Mouse (Mus musculus): ENCODE data around the gene Sema4d. TPM values are rescaled to one million over a fixed set of nuclear protein-coding genes. Genes with fewer than 3 reads are reported as not detected.

The Sema4d gene
- total and polyA plus RNA-seq, 3 experiments, result 17.3 to 64.7 (median 62.1) TPM

DNA sequence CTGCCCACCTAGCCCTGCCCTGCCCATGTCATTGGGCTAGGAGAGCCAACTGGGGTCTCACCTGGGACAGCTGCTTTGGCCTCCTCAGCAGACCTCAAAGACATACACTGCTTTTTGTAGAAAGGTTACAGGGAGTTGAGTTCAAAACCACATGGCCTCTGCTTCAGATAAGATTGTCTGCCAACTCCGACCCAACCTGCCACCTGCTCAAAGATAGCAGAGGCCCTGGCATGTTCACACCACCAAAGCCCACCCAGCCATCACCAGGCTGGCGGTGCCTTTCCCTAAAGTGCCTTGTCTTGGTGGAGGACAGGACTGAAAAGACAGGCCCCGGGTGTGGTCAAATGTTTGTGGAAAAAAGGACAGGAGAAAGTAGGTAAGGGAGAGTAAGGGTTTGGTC is 95.2 kb downstream of the Sema4d start:
- Histone ChIP-seq H3K9me3 (replicated peaks) (no peaks in the 10 kb centered on the region), H3K27me3 (ENCODE audit: insufficient read depth, low read length) (no peaks in the 10 kb centered on the region), H3K4me3 (ENCODE audit: low read depth, low read length) (no peak overlapping the region; the same call in 1 of the 2 replicates), H3K4me1 (ENCODE audit: insufficient read depth, low read depth, low read length) (peaks cover 43% of the 10 kb centered on the region), H3K36me3 (replicated peaks) (peaks cover 78% of the 10 kb centered on the region)
- TF ChIP-seq POLR2AphosphoS5 (IDR thresholded peaks at IDR 0.05; ENCODE audit: insufficient replicate concordance, low read depth, low read length) (no peak), GATA1 (IDR thresholded peaks at IDR 0.05; ENCODE audit: borderline replicate concordance, low read length) (no peak), TAL1 (conservative IDR thresholded peaks at IDR 0.05; ENCODE audit: low read depth, low read length) (no peak), CTCF (IDR thresholded peaks at IDR 0.05; ENCODE audit: low read depth, low read length) (no peak), GATA2 (IDR thresholded peaks at IDR 0.05; ENCODE audit: borderline replicate concordance, low read depth, low read length) (no peak)
- ATAC-seq (ENCODE audit: extremely low read depth, insufficient number of reproducible peaks, low FRiP score, poor library complexity, severe bottlenecking), result no peak
- no peak for DNase-seq (ENCODE audit: low spot score)

DNA sequence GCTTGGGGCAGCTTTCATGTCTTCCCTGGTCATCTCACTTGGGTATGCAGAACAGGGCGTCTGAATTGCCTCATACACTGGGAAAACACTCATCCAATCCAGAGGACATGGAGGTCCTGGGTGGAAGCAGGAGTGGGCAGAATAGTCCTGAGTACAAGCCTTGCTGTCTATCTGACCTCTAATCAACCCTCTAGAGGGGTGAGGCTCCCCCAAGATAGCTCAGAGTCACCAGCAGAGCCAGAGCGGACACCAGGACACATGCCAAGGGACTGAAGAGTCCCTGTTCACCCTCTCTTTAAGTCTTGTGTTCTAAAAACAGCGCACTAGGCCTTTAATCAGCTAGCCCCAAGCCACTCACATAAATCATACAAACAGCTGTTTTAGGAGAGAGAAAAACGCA is 95.7 kb downstream of the Sema4d start:
- ATAC-seq (ENCODE audit: extremely low read depth, insufficient number of reproducible peaks, low FRiP score, poor library complexity, severe bottlenecking), result no peak
- peaks cover 77% of the 10 kb centered on the region for H3K36me3 ChIP-seq (replicated peaks)
- H3K4me1 ChIP-seq (ENCODE audit: insufficient read depth, low read depth, low read length), result peaks cover 43% of the 10 kb centered on the region
- no peak for DNase-seq (ENCODE audit: low spot score)
- H3K27me3 ChIP-seq (ENCODE audit: insufficient read depth, low read length), result no peaks in the 10 kb centered on the region
- no peak for TF ChIP-seq GATA1 (IDR thresholded peaks at IDR 0.05; ENCODE audit: borderline replicate concordance, low read length)
- no peak for TF ChIP-seq TAL1 (conservative IDR thresholded peaks at IDR 0.05; ENCODE audit: low read depth, low read length)
- no peak for TF ChIP-seq POLR2AphosphoS5 (IDR thresholded peaks at IDR 0.05; ENCODE audit: insufficient replicate concordance, low read depth, low read length)
- TF ChIP-seq GATA2 (IDR thresholded peaks at IDR 0.05; ENCODE audit: borderline replicate concordance, low read depth, low read length), result no peak
- TF ChIP-seq CTCF (IDR thresholded peaks at IDR 0.05; ENCODE audit: low read depth, low read length), result no peak
- H3K4me3 ChIP-seq (ENCODE audit: low read depth, low read length), result no peak overlapping the region; the same call in 1 of the 2 replicates
- no peaks in the 10 kb centered on the region for H3K9me3 ChIP-seq (replicated peaks)

DNA sequence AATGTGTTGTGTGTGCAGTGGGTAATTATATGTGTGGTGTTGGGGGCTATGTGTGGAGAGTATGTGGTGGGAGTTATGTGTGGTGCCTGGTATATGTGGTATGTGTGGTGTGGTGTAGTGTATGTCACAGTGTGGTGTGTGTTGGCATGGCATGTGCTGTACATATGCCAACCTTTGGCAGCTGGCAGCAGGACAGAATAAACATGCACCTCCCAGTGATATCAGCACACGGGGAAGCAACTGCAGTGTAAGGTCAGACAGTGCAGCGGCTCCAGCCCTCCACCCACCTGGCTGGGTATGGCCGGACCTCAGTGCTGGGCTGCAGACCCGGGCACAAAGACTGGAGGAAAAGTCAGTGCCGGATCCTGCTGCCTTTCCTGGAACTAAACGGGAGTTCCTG is 96.1 kb downstream of the Sema4d start:
- Histone ChIP-seq H3K4me3 (ENCODE audit: low read depth, low read length) (no peak overlapping the region; the same call in 1 of the 2 replicates), H3K9me3 (replicated peaks) (no peaks in the 10 kb centered on the region), H3K27me3 (ENCODE audit: insufficient read depth, low read length) (no peaks in the 10 kb centered on the region), H3K36me3 (replicated peaks) (peaks cover 77% of the 10 kb centered on the region), H3K4me1 (ENCODE audit: insufficient read depth, low read depth, low read length) (peaks cover 43% of the 10 kb centered on the region)
- ATAC-seq (ENCODE audit: extremely low read depth, insufficient number of reproducible peaks, low FRiP score, poor library complexity, severe bottlenecking), result no peak
- no peak for TF ChIP-seq TAL1 (conservative IDR thresholded peaks at IDR 0.05; ENCODE audit: low read depth, low read length)
- no peak for TF ChIP-seq CTCF (IDR thresholded peaks at IDR 0.05; ENCODE audit: low read depth, low read length)
- TF ChIP-seq POLR2AphosphoS5 (IDR thresholded peaks at IDR 0.05; ENCODE audit: insufficient replicate concordance, low read depth, low read length), result no peak
- no peak for TF ChIP-seq GATA2 (IDR thresholded peaks at IDR 0.05; ENCODE audit: borderline replicate concordance, low read depth, low read length)
- TF ChIP-seq GATA1 (IDR thresholded peaks at IDR 0.05; ENCODE audit: borderline replicate concordance, low read length), result no peak
- no peak for DNase-seq (ENCODE audit: low spot score)

DNA sequence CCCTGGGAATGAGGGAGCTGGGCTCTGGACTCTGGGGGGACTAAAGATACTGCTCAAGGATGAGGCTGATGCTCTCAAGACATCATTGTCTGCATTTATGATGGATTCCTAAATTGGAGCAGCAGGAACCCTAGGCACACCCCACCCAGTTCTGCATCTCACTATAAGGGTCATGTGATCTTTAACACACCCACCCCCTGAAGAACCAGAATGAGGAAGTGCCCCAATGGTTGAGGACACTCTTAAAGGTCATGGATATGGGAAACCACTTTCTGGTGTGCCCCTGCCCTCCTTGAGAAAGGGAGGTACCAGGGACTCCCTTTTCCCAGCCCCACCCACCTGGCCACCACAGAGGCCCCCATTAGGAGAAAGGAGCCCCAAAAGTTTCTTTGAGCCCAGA is 97.1 kb downstream of the Sema4d start:
- H3K27me3 ChIP-seq (ENCODE audit: insufficient read depth, low read length), result no peaks in the 10 kb centered on the region
- TF ChIP-seq GATA1 (IDR thresholded peaks at IDR 0.05; ENCODE audit: borderline replicate concordance, low read length), result no peak
- TF ChIP-seq GATA2 (IDR thresholded peaks at IDR 0.05; ENCODE audit: borderline replicate concordance, low read depth, low read length), result no peak
- TF ChIP-seq CTCF (IDR thresholded peaks at IDR 0.05; ENCODE audit: low read depth, low read length), result no peak
- no peak for TF ChIP-seq POLR2AphosphoS5 (IDR thresholded peaks at IDR 0.05; ENCODE audit: insufficient replicate concordance, low read depth, low read length)
- TF ChIP-seq TAL1 (conservative IDR thresholded peaks at IDR 0.05; ENCODE audit: low read depth, low read length), result no peak
- ATAC-seq (ENCODE audit: extremely low read depth, insufficient number of reproducible peaks, low FRiP score, poor library complexity, severe bottlenecking), result peak; percentile 73
- DNase-seq (ENCODE audit: low spot score), result peak; percentile 69
- peaks cover 76% of the 10 kb centered on the region for H3K36me3 ChIP-seq (replicated peaks)
- H3K4me1 ChIP-seq (ENCODE audit: insufficient read depth, low read depth, low read length), result peaks cover 44% of the 10 kb centered on the region
- no peak overlapping the region for H3K4me3 ChIP-seq (ENCODE audit: low read depth, low read length)
- no peaks in the 10 kb centered on the region for H3K9me3 ChIP-seq (replicated peaks)

DNA sequence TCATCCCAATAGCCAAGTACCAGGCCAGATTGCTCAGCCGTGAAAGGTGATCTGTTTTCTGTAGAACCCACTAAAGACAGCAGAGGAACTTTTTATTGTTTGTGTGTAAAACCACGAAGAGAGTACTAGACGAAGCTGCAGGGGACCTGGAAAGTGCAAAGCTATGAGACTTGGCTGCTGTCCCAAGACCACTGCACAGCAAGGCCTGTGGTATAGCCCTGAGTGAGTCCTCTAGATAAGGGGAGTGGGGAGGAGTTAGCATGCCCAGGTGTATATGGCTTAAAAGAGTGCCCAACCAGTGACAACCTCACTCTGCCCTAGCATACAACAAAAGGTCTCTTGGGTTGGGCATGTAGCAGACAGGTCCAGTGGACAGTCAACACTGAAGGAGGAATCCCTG is 104.9 kb downstream of the Sema4d start:
- H3K36me3 ChIP-seq (replicated peaks), result peaks cover 86% of the 10 kb centered on the region
- DNase-seq (ENCODE audit: low spot score) (no peak), ATAC-seq (ENCODE audit: extremely low read depth, insufficient number of reproducible peaks, low FRiP score, poor library complexity, severe bottlenecking) (no peak)
- no peaks in the 10 kb centered on the region for H3K27me3 ChIP-seq (ENCODE audit: insufficient read depth, low read length)
- peaks cover 69% of the 10 kb centered on the region for H3K4me1 ChIP-seq (ENCODE audit: insufficient read depth, low read depth, low read length)
- no peak for TF ChIP-seq CTCF (IDR thresholded peaks at IDR 0.05; ENCODE audit: low read depth, low read length)
- no peak for TF ChIP-seq GATA2 (IDR thresholded peaks at IDR 0.05; ENCODE audit: borderline replicate concordance, low read depth, low read length)
- TF ChIP-seq TAL1 (conservative IDR thresholded peaks at IDR 0.05; ENCODE audit: low read depth, low read length), result no peak
- no peak for TF ChIP-seq POLR2AphosphoS5 (IDR thresholded peaks at IDR 0.05; ENCODE audit: insufficient replicate concordance, low read depth, low read length)
- TF ChIP-seq GATA1 (IDR thresholded peaks at IDR 0.05; ENCODE audit: borderline replicate concordance, low read length), result no peak
- no peaks in the 10 kb centered on the region for H3K9me3 ChIP-seq (replicated peaks)
- no peak overlapping the region for H3K4me3 ChIP-seq (ENCODE audit: low read depth, low read length)

DNA sequence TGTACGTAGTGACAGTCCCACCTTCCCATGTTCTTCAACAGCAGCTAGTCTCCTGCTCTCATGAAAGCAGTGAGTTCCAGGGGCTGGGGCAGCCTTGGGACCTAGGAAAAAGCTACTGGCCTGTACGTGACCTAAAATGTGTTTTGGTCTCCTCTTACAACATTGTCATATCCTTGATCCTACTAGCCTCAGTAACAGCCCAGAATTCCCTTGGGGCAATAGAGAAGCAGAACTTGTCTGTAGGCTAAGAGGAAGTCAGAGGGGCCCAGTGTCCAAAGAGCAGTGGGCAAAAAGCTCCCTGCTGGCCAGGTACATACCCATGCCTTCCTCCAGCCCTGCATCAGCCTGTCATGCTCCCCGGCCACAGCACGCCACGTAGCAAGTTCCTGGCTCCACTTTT is 106.6 kb downstream of the Sema4d start:
- H3K36me3 ChIP-seq (replicated peaks), result peaks cover 92% of the 10 kb centered on the region
- H3K4me1 ChIP-seq (ENCODE audit: insufficient read depth, low read depth, low read length), result peaks cover 66% of the 10 kb centered on the region

More for the DNA sequence above, 106.6 kb downstream of the Sema4d start:
- H3K9me3 ChIP-seq (replicated peaks), result no peaks in the 10 kb centered on the region
- ATAC-seq (ENCODE audit: extremely low read depth, insufficient number of reproducible peaks, low FRiP score, poor library complexity, severe bottlenecking) (no peak), DNase-seq (ENCODE audit: low spot score) (no peak)
- no peak overlapping the region; the same call in 1 of the 2 replicates for H3K4me3 ChIP-seq (ENCODE audit: low read depth, low read length)
- no peaks in the 10 kb centered on the region for H3K27me3 ChIP-seq (ENCODE audit: insufficient read depth, low read length)
- TF ChIP-seq GATA2 (IDR thresholded peaks at IDR 0.05; ENCODE audit: borderline replicate concordance, low read depth, low read length) (no peak), TAL1 (conservative IDR thresholded peaks at IDR 0.05; ENCODE audit: low read depth, low read length) (no peak), GATA1 (IDR thresholded peaks at IDR 0.05; ENCODE audit: borderline replicate concordance, low read length) (no peak), POLR2AphosphoS5 (IDR thresholded peaks at IDR 0.05; ENCODE audit: insufficient replicate concordance, low read depth, low read length) (no peak), CTCF (IDR thresholded peaks at IDR 0.05; ENCODE audit: low read depth, low read length) (no peak)

All from G1E (cell line).